Mouse (Mus musculus): ENCODE measurements around the gene Ubtd2.

Gene Ubtd2

GRCm38 (mm10) chr11:32471925-32472324, 16.8 kb downstream of the Ubtd2 start:
- 39% methylated on average over 2 of the region's 2 CpGs for WGBS

- WGBS: 85% methylated on average over 3 of the region's 3 CpGs
These were observed 19.6 kb downstream of the Ubtd2 start for GRCm38 (mm10) chr11:32474725-32475124.

GRCm38 (mm10) chr11:32475487-32476236, 20.5 kb downstream of the Ubtd2 start:
- WGBS: 92% methylated on average over 5 of the region's 5 CpGs

- 73% methylated on average over 2 of the region's 2 CpGs for WGBS
These were observed 26.4 kb downstream of the Ubtd2 start for GRCm38 (mm10) chr11:32481525-32481924.

- WGBS: 63% methylated on average over 3 of the region's 3 CpGs
These were observed 30.1 kb downstream of the Ubtd2 start for GRCm38 (mm10) chr11:32485290-32485689.

- 74% methylated on average over 3 of the region's 3 CpGs for WGBS
These were observed 31.5 kb downstream of the Ubtd2 start for GRCm38 (mm10) chr11:32486621-32487020.

GRCm38 (mm10) chr11:32487501-32487900, 32.3 kb downstream of the Ubtd2 start:
- WGBS: 95% methylated on average over 3 of the region's 3 CpGs

GRCm38 (mm10) chr11:32488808-32489670, 33.9 kb downstream of the Ubtd2 start:
- 70% methylated on average over 5 of the region's 5 CpGs for WGBS

GRCm38 (mm10) chr11:32491079-32491478, 35.9 kb downstream of the Ubtd2 start:
- WGBS: 97% methylated on average over 2 of the region's 2 CpGs

GRCm38 (mm10) chr11:32495283-32495682, 40.1 kb downstream of the Ubtd2 start:
- WGBS: 45% methylated on average over 2 of the region's 2 CpGs

GRCm38 (mm10) chr11:32498757-32499535, 43.8 kb downstream of the Ubtd2 start:
- WGBS: 47% methylated on average over 7 of the region's 7 CpGs

- 84% methylated on average over 4 of the region's 4 CpGs for WGBS
These were observed 44.8 kb downstream of the Ubtd2 start for GRCm38 (mm10) chr11:32499931-32500330.

GRCm38 (mm10) chr11:32503711-32504110, 48.5 kb downstream of the Ubtd2 start:
- WGBS: 94% methylated on average over 2 of the region's 2 CpGs

GRCm38 (mm10) chr11:32505091-32505739, 50.0 kb downstream of the Ubtd2 start:
- WGBS: 53% methylated on average over 7 of the region's 7 CpGs

- WGBS: 77% methylated on average over 1 of the region's 1 CpGs
These were observed 55.8 kb downstream of the Ubtd2 start for GRCm38 (mm10) chr11:32510930-32511329.

GRCm38 (mm10) chr11:32514853-32515252, 59.7 kb downstream of the Ubtd2 start:
- WGBS: 91% methylated on average over 4 of the region's 5 CpGs

GRCm38 (mm10) chr11:32516091-32516490, 60.9 kb downstream of the Ubtd2 start:
- 59% methylated on average over 12 of the region's 12 CpGs for WGBS

GRCm38 (mm10) chr11:32516916-32517712, 61.9 kb downstream of the Ubtd2 start:
- WGBS: 53% methylated on average over 8 of the region's 8 CpGs

- 80% methylated on average over 4 of the region's 4 CpGs for WGBS
These were observed 63.6 kb downstream of the Ubtd2 start for GRCm38 (mm10) chr11:32518770-32519169.

GRCm38 (mm10) chr11:32519354-32519753, 64.2 kb downstream of the Ubtd2 start:
- WGBS: 93% methylated on average over 1 of the region's 1 CpGs

GRCm38 (mm10) chr11:32521246-32521645, 66.1 kb downstream of the Ubtd2 start:
- 97% methylated on average over 2 of the region's 2 CpGs for WGBS

Measured in cerebral cortex, adult 2 months (tissue).